Mouse (Mus musculus) gastrocnemius, adult 2 months (tissue): ENCODE results near the gene Fgf12. TPM values are rescaled to one million over a fixed set of nuclear protein-coding genes. Genes with fewer than 3 reads are reported as not detected.

Experiments used
- DNase-seq: peaks from one replicate; pipeline ENCODE4 v3.0.0; 2022
- H3K27ac ChIP-seq: fragments of 200-600 bp; 2 replicates; pipeline ENCODE4 v1.8.1; 2022; ENCODE audit warnings: mild to moderate bottlenecking
- H3K4me3 ChIP-seq: fragments of 200-600 bp; 2 replicates; pipeline ENCODE4 v1.8.1; 2022; ENCODE audit warnings: mild to moderate bottlenecking, moderate library complexity
- CTCF ChIP-seq: fragments of 200-600 bp; IDR thresholded peaks from 2 replicates; pipeline ENCODE4 v1.8.1; 2022; ENCODE audit warnings: antibody characterized with exemption, mild to moderate bottlenecking, moderate library complexity
- intact Hi-C: fragments of 180-260 bp; cut with DNase I; formaldehyde crosslinking; loops from one replicate; pipeline ENCODE4 v1.15.1; 2025
- total RNA-seq, 2 experiments: library from RNA; stranded (reverse); gene quantifications; 2 replicates each; pipeline ENCODE4 v1.2.3; 2021

Gene Fgf12
- total RNA-seq, 2 experiments from 2014 or later, result not detected

- no peak overlapping the region for H3K4me3 ChIP-seq
- H3K27ac ChIP-seq, result no peak overlapping the region
These were observed 333.1 kb downstream of the Fgf12 start for GRCm38 (mm10) chr16:28419693-28420299.

GRCm38 (mm10) chr16:28411210-28411817, 341.6 kb downstream of the Fgf12 start:
- Histone ChIP-seq H3K27ac (no peak overlapping the region), H3K4me3 (no peak overlapping the region)
- no peak for DNase-seq
- intact Hi-C loops, result no loop called here
- TF ChIP-seq CTCF, result no peak

More at GRCm38 (mm10) chr16:28419693-28420299, 333.1 kb downstream of the Fgf12 start:
- intact Hi-C loops, result no loop called here
- DNase-seq, result no peak
- no peak for TF ChIP-seq CTCF

DNA sequence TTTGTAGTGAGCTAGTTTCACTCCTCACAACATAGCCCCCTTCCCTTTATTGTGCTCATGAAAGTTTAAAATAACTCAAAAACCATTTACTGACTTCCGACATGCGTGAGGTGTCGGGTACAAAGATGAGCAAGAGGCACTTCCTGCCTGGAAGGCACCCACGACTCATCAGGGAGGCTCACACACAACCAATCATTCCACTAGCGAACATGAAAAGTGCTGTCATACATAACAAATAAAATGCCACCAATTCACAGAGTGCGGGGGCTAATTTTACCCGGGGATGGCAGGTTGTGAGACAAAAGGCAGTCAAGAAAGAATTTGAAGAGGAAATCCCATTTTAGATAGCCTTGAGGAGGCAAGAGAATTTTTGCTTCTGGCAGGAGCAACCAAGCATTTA, 344.6 kb downstream of the Fgf12 start:
- intact Hi-C loops, result no loop called here
- Histone ChIP-seq H3K4me3 (no peak overlapping the region), H3K27ac (no peak overlapping the region)
- DNase-seq, result no peak
- TF ChIP-seq CTCF, result no peak

DNA sequence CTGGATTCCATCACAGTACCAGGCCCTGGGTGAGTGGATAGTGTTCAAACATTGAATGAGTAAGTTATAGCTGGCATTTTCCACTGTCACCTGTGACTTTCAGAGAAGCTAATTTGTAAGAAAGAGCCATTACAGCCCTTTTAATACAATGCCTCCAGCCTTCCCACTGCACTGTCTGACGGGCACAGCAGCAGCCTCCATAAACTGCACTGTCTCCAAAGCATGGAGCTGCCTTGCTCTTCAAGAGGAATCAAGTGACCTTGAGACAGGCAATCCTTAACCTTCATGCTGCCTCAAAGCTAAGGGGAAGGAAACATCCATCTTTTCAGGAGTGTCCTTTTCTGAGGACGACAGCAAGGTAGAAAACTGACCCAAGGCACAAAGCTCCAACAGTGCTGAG, 345.0 kb downstream of the Fgf12 start:
- Histone ChIP-seq H3K4me3 (no peak overlapping the region), H3K27ac (no peak overlapping the region)
- no peak for TF ChIP-seq CTCF
- intact Hi-C loops, result no loop called here
- DNase-seq, result no peak

- Histone ChIP-seq H3K4me3 (no peak overlapping the region), H3K27ac (no peak overlapping the region)
- intact Hi-C loops, result no loop called here
- no peak for TF ChIP-seq CTCF
- no peak for DNase-seq
These were observed 348.7 kb downstream of the Fgf12 start for GRCm38 (mm10) chr16:28404156-28404555.

- Histone ChIP-seq H3K27ac (no peak overlapping the region), H3K4me3 (no peak overlapping the region)
- no peak for TF ChIP-seq CTCF
- no peak for DNase-seq
- intact Hi-C loops, result no loop called here
These were observed 350.2 kb downstream of the Fgf12 start for GRCm38 (mm10) chr16:28402701-28403100.

DNA sequence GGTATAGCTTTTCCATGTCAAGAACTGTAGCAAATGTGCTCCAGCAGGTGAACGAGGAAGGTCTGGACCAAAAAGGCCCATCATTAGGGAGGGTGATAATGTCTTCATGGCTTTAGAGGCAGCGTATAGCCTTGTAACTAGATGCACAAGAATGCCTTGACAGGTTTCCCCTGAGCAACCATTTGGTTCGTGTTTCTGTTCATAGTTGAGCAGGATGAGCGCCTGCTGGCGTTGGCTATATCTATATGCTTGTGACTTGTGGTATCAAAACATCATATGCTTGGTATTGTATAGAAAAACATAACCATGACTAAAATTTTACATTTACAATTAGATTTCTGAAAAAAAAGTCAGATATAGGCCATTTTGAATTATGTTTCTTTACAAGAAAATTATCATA, 361.6 kb downstream of the Fgf12 start:
- DNase-seq, result no peak
- intact Hi-C loops, result no loop called here
- Histone ChIP-seq H3K4me3 (no peak overlapping the region), H3K27ac (no peak overlapping the region)
- no peak for TF ChIP-seq CTCF

DNA sequence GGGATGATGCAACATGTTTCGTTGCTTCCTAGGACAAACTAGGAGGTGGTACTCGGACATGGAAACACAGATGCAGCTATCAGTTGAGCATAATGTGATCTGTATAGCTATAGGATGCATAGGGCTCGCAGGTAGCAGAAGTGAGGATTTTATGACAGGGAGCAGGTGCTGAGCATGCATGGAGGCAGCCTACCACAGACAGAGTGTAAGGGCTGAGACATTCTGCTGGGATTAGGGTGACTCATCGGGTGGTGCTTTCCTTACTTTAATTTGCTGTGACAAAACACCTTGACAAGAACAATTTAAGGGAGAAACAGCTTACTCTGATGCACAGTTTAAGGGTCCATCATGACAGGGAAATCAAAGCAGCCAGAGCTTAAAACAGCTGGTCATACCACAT, 363.8 kb downstream of the Fgf12 start:
- Histone ChIP-seq H3K27ac (no peak overlapping the region), H3K4me3 (no peak overlapping the region)
- intact Hi-C loops, result no loop called here
- TF ChIP-seq CTCF, result no peak
- DNase-seq, result no peak

DNA sequence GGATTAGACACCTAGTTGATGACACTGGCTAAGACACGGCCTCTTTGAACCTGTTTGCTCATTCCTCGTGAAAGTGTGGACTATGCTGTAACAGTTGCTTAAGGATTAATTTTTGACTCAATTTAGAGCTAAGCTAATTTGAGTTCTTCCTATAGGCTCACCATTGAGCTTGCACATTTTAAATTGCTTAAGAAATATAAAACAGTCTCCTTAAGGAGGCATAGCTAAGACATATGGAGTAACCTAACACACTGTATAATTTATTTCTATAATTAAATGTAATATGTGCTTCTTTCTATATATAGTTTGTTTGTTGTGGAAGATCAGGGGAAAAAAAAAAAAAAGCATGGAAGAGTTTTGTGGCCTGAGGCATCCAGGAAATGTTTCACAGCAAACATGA, 378.1 kb downstream of the Fgf12 start:
- no peak for DNase-seq
- H3K4me3 ChIP-seq, result no peak overlapping the region
- no peak for TF ChIP-seq CTCF
- H3K27ac ChIP-seq, result no peak overlapping the region
- intact Hi-C loops, result no loop called here

- Histone ChIP-seq H3K4me3 (no peak overlapping the region), H3K27ac (no peak overlapping the region)
- no peak for TF ChIP-seq CTCF
- no peak for DNase-seq
- intact Hi-C loops, result no loop called here
These were observed 379.6 kb downstream of the Fgf12 start for GRCm38 (mm10) chr16:28373311-28373710.

DNA sequence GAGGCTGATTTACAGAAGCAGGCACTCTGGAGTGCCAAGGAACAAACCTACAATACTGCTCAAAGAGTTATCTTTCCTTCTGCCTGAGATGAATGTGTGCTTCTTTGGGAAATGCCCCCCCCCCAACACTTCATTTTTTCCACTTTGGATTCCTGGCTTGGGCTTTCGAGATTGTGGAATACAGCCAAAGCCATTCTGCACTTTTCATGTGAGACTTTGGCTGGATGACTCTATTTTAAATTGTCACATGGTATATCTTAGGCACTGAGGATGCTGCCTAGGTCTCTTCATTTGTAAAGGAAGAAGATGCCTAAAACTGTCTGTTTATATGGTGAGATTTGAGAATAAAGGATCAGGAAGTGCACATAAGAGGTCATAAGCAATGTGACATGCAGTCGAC, 402.2 kb downstream of the Fgf12 start:
- TF ChIP-seq CTCF, result no peak
- no peak for DNase-seq
- H3K4me3 ChIP-seq, result no peak overlapping the region
- intact Hi-C loops, result no loop called here
- H3K27ac ChIP-seq, result no peak overlapping the region

DNA sequence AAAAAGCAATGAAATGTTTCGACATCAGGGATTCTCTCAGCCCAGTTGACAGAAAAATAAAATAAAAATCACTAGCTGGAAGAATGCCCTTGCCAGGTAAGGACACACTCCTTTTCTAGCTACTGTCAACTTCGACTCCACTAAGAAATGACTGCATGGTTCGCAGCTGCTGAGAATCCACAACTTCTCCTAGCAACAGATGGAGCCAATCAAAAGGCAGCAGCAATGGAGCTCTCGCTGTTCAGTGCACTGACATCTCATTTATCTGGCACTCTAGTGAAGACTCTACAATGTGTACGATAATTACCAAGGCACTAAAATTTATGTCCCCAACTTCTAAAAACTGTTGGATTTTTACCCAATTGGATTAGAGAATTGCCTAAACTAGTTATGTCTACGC, 407.5 kb downstream of the Fgf12 start:
- no peak for DNase-seq
- intact Hi-C loops, result no loop called here
- no peak for TF ChIP-seq CTCF
- Histone ChIP-seq H3K4me3 (no peak overlapping the region), H3K27ac (no peak overlapping the region)

DNA sequence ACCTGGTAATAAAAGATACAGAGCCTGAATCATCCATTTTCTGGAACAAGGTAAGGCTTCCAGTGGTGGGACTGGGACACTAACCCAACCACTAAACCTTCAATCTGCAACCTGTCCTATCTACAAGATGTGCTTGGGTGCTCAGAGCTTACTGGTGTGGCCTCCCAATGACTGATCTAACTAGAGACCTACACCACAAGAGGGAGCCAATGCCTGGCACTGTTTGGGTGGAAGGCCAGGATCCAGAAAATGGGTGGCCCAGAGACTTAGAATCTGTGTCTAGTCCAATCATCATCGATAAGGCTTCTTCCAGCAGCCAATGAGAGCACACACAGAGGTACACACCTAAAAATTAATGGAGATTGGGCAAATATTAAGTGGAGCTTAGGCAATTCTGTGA, 414.9 kb downstream of the Fgf12 start:
- DNase-seq, result no peak
- Histone ChIP-seq H3K27ac (no peak overlapping the region), H3K4me3 (no peak overlapping the region)
- TF ChIP-seq CTCF, result no peak
- intact Hi-C loops, result no loop called here

- no peak for DNase-seq
- H3K27ac ChIP-seq, result no peak overlapping the region
- intact Hi-C loops, result no loop called here
- TF ChIP-seq CTCF, result no peak
- no peak overlapping the region for H3K4me3 ChIP-seq
These were observed 416.2 kb downstream of the Fgf12 start for GRCm38 (mm10) chr16:28336700-28337099.
